Mouse (Mus musculus) frontal cortex, adult 2 months (tissue): Measurements from ENCODE around the gene Ttc3. TPM values are rescaled to one million over a fixed set of nuclear protein-coding genes. Genes with fewer than 3 reads are reported as not detected.
A peak's percentile ranks its signal among the peaks of the same experiment; 100 is the strongest.
"Not testable (repeated sequence)": the region's sequence is repeated elsewhere in the genome, so short reads cannot be mapped to it uniquely, and the experiment has no call there.

ENCODE experiments used
- DNase-seq, 2 experiments: peaks; one replicate each; pipeline ENCODE4 v3.0.0; 2022; ENCODE audit warnings: low spot score in 1 of 2; ENCODE audit errors: extremely low spot score in 1 of 2
- polyA plus RNA-seq: library from polyadenylated mRNA; depleted of rRNA; stranded (reverse); fragments of >200 nt; gene quantifications from 2 replicates; pipeline ENCODE4 v1.2.3, GENCODE M21; 2012

Gene Ttc3
- polyA plus RNA-seq, 1 experiment, result 363 TPM

DNA sequence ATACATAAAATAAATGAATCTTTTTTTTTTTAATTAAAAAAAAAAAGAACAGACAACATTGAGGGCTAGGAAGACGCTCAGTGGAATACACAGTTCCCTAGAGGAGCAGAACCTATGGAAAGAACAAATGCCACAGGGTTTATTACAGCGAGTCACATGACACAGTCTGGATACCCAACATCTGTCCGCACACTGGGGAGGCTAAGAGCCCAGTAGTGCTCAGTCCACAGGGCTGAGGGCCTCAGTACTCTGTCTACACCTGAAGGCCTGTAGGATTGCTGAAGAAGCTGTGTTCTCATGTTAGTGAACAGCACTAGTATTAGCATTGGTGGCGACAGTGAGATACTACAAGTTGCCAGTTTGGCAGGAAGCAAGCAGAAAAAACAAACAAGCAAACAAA lies 42.3 kb downstream of the Ttc3 start:
- DNase-seq, result no peak

DNA sequence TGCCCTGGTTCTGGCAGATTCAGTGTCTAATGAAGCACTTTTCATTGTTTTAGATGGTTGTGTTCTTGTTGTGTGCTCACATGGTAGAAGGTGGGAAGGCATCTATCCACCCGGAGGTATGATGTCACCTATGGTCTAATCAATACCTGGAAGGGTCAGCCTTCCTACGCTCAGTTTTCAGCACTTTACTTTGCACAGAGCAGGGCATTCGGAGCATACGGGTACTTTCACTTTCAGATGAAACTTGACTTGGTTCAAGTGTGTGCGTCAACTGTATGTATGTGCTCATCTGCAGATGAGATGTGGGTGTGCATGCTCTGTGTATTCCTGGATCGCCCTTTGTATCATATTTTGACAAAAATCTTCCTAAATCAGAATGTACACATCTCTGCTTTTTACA lies 43.7 kb downstream of the Ttc3 start:
- no peak for DNase-seq

DNA sequence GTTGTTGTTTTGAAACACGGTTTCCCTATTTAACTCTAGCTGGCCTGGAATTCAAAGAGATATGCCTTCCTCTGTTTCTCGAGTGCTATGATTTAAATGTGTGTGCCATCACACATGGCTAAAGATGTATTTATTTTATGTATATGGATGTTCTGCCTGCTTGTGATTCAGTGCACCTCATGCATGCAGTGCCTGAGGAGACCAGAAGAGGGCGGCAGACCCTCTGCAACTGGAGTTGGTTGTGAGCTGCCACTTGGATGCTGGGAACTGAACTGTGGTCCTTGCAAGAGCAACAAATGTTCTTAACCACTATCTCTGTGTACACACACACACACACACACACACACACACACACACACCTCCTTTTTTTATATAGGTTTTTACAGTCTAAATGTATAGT lies 50.1 kb downstream of the Ttc3 start:
- DNase-seq, result no peak

GRCm38 (mm10) chr16:94428948-94429347 lies 58.5 kb downstream of the Ttc3 start:
- DNase-seq, result no peak

DNA sequence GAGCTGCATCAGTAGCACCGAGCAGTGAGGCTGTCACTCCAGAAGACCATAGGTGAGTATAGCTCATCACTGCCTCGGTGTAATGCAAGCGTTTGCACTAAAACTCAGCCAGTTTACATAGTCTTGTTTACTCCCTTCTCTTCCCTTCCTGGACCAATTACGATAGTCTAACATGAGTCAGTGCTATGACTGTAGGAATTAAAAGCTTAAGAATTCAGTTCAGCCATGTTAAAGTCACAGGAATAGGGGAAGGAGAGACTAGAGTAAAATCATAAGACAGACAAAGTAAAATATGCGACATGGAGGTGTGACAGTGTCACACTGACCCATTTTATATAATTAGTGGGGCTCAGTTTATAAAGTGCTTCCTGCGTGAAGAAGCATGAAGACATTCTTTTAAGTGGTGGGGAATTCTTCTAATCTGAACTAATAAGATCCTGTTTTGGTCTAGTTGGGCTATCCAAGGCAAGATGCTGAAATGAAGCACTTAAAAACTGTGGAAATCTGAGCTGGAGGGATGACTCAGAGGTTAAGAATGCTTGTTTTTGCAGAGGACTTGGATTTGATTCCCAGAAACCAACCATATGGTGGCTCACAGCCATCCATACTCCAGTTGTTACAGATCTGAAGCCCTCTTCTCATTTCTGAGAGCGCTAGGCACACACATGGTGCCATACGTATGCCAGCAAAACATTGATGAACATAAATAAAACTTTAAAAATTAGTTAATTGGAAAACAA lies 65.2 kb downstream of the Ttc3 start:
- DNase-seq, result peak in 1 of 2 experiments; percentile 44

DNA sequence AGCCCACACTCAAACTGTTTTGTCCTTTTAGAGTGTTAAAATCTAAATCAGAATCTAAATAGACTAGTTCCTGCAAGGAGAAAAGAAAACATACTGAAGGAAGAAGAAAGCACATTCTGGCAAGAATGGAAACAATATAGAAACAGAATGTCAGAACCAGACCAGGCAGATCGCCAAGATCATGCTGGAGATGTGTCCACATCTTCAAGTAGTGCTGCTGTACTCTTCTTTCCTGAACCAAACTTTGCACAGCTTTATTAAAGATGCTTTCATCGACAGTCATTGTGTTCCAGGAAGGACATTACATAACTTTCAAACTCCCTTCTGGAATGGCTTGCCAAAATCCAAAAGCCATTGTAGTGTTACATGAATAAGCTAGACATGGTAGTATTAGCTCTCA lies 66.4 kb downstream of the Ttc3 start:
- DNase-seq, result no peak

GRCm38 (mm10) chr16:94441361-94441760 lies 70.9 kb downstream of the Ttc3 start:
- DNase-seq, result no peak

GRCm38 (mm10) chr16:94449151-94449550 lies 78.7 kb downstream of the Ttc3 start:
- DNase-seq, result no peak

DNA sequence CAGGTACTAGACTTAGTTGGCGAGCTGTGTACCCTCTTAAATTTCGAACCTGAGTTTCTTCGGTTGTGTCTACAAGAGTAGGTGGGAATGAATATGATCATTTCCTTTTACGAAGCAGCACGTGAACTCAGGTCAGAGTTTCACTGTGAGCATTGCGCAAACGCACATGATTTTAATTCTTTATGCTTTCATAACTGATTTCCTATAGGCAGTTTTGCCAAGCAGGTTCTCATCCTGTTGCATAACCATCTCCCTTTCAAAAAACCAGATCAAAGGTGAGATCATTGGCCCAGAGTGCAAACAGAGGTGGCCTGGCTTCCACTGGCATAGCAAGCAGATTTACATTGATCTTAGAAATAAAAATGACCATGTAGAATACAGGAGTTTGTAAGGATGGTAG lies 79.2 kb downstream of the Ttc3 start:
- no peak for DNase-seq

- DNase-seq, result no peak
Measured at GRCm38 (mm10) chr16:94451545-94452488, 81.4 kb downstream of the Ttc3 start.

- DNase-seq, result no peak
Measured at GRCm38 (mm10) chr16:94452768-94453167, 82.3 kb downstream of the Ttc3 start.

- DNase-seq, result no peak
Measured at GRCm38 (mm10) chr16:94454146-94454545, 83.7 kb downstream of the Ttc3 start.

GRCm38 (mm10) chr16:94464067-94464466 lies 93.6 kb downstream of the Ttc3 start:
- peak in 1 of 2 experiments; percentile 42 for DNase-seq

GRCm38 (mm10) chr16:94465900-94466299 lies 95.5 kb downstream of the Ttc3 start:
- DNase-seq, result no peak

- DNase-seq, result not testable (repeated sequence)
Measured at GRCm38 (mm10) chr16:94466317-94466716, 95.9 kb downstream of the Ttc3 start.

- DNase-seq, result no peak
Measured at GRCm38 (mm10) chr16:94467337-94468055, 97.1 kb downstream of the Ttc3 start.

GRCm38 (mm10) chr16:94468391-94468790 lies 98.0 kb downstream of the Ttc3 start:
- no peak for DNase-seq

DNA sequence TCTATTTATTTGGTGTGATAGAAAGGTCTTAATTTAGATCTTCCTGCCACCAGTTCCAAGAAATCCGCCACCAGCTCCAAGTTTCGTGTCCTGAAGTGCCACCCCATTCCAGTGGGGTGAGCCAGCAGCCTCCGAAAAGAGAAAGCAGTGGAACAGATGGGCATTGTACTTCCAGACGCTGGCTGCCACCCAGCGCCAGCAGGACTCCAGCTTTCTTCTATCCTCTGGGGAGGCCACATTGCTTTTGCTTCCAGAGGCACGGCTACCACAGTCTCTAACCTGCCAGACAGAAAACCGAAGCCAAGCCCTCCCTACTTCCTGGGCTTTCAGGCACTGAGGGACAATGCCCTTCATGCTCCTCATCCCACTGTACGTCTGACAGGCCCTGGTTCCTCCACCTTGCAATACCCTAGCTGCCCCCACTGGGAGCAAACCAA lies 102.1 kb downstream of the Ttc3 start:
- DNase-seq, result peak; percentile 87

DNA sequence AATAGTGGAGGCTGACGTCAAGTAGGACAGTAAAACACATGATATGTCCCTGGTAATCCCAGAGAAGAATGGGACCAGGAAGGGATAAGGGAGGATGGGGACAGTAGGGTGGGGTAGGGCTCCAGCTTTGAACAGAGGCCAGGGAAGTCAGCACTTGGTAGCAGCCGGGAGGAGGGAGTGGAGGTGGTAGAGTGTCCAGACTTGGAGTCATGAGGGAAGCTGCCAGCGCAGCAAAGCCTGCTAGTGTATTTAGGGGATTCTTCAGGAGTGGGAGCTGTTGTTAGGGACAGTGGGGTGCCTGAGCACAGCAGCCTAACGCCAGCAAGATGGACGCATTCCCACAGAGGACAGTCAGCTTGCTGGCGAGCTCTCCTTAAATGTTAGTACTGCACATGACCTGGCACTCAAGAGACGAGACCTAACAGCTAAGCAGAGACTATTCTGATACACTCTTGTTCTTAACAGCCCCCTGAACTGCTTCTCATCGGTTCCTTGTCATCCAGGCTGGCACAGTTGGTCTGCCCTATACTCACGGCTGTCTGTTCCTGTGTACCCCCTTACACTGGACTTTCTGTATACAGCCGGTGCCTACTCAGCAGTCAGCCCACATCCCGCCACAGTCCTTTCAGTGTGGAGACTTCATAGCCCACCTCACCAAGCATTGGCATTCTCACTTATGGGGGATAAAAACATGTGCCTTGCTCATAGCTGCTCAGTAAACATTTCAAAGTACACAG lies 102.8 kb downstream of the Ttc3 start:
- DNase-seq, result peak; percentile 28 to 33
